Mouse (Mus musculus): ENCODE measurements around the gene Gpatch2. TPM values are rescaled to one million over a fixed set of nuclear protein-coding genes. Genes with fewer than 3 reads are reported as not detected.

Gene Gpatch2
- polyA plus RNA-seq, 1 experiment from 2014 or later, result 21.3 TPM

DNA sequence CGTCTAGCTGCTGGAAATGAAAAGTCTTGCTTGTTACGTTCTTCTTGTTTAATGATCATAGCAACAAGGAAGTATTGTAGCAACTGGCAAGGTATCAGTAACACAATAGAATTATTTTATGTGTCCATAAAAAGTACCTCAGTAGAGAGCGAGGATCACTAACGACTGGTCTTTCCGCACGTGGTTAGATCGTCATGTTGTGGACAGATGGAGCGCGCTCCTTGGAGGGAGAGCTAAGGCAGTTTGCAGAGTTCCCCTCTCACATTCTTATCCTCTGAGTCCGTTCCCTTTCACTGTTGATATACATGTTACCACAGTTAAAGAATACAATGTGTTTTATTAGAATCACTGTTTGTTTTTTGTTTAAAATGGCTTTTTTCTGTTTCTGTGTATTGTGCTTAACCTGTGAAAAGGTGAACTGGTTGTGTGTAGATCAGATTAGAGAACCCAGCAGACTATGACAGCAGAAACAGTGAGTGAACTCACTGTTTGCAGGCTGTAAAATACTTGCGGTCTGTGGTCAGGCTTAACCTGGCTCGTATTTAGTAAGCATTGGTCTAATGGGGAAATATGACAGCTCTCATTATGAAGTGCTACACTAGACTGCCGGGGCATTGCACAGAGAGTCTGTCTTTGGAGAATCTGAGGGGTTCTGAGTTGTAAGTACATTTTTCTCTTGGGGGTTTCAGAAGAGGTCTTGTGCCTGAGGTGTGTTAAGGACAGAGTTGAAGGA lies 13.3 kb downstream of the Gpatch2 start:
- Histone ChIP-seq H3K4me2 (no peak overlapping the region), H3K27ac (no peak overlapping the region), H3K36me3 (peaks cover 19% of the 10 kb centered on the region), H3K4me3 (no peak overlapping the region), H3K9ac (no peak overlapping the region), H3K27me3 (no peaks in the 10 kb centered on the region), H3K4me1 (replicated peaks) (no peaks in the 10 kb centered on the region), H3K9me3 (no peaks in the 10 kb centered on the region)
- 92% methylated on average over 13 of the region's 13 CpGs for WGBS
- ATAC-seq (ENCODE audit: low FRiP score), result no peak

DNA sequence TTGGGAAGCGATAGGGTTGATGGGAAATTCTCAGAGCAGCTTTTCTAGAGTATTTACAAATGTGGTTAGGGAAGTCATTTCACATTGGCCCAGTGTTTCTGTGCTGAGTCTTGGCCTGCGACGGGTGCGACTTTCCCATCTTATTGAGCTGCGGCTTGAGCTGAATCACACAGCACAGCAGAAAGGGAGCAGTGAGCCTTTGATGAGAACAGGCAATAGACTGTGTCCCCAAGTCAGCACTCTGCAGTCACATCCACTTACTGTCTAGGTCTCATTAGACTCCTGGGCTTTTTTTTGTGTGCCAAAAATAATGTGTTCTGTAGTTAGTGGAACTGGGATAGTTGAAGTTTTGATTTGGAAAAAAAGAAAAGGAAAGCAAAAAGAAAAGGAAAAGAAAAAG lies 14.9 kb downstream of the Gpatch2 start:
- H3K27me3 ChIP-seq, result no peaks in the 10 kb centered on the region
- H3K36me3 ChIP-seq, result peaks cover 22% of the 10 kb centered on the region
- no peak overlapping the region for H3K27ac ChIP-seq
- ATAC-seq (ENCODE audit: low FRiP score), result no peak
- no peak overlapping the region for H3K9ac ChIP-seq
- no peak overlapping the region for H3K4me3 ChIP-seq
- no peaks in the 10 kb centered on the region for H3K4me1 ChIP-seq (replicated peaks)
- WGBS, result 85% methylated on average over 5 of the region's 5 CpGs
- no peak overlapping the region for H3K4me2 ChIP-seq
- no peaks in the 10 kb centered on the region for H3K9me3 ChIP-seq

DNA sequence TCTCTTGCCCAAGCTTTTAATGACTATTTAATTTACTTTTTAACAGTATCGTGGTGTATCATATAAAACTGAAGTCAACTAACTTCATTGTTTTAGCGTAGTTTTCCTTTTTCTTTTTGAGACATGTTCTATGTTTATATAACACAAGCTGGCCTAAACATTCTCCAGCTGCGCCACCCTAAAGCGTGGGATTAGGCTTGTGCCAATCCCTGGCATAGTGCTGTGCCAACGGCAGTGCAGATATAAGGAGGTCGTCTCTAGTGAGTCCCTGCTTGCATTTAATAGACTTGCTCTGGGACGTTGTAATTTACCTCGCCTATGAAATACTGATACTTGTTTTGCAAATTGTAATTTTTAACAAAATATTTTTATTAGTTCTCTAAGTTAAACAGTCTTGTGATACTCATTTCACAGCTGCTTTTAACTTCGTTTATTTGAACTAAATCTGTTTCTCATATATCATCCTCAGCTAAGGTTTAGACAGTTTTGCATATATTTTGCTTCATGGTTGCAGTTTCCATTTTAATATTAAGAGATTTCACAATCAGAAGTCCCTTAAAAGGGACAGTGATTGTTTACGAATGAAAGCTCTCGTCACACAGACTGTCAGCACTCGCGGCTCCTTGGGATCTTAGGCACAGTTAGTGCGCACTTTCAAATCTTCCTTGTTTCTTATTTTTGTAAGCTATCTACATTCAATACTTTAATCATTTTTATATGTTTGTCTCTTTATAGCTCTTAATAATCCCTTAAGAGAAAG lies 17.1 kb downstream of the Gpatch2 start:
- Histone ChIP-seq H3K36me3 (peaks cover 12% of the 10 kb centered on the region), H3K9me3 (no peaks in the 10 kb centered on the region), H3K27ac (no peak overlapping the region), H3K27me3 (no peaks in the 10 kb centered on the region), H3K4me2 (no peak overlapping the region), H3K9ac (no peak overlapping the region), H3K4me1 (replicated peaks) (no peaks in the 10 kb centered on the region), H3K4me3 (no peak overlapping the region)
- ATAC-seq (ENCODE audit: low FRiP score), result no peak
- WGBS, result 87% methylated on average over 14 of the region's 14 CpGs

DNA sequence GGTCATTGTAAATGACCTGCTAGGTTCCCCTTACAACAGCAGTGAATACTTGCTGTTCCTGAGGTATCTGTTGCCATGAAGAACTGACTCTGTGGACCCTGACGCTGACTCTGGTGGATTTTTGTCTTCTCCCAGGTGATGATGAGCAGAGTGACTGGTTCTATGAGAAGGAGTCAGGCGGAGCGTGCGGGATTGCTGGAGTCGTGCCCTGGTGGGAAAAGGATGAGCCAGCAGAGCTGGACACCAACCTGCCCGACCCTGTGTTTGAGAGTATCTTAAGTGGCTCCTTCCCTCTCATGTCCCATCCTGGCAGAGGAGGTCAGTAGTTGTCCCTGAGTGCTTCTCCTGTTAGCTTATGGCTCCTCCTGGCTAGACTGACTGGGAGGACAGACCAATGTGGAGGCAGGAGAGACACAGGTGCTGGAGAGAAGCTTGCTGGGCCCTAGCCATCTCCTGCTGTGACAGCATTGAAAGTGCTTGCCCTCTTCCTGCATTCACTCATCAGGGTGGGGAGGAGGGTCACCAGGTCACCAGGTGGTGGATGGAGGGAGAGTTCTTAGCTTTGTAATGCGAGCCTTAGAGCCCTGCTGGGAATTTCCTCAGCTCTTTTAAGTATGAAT lies 17.8 kb downstream of the Gpatch2 start:
- WGBS, result 63% methylated on average over 7 of the region's 7 CpGs
- Histone ChIP-seq H3K4me1 (replicated peaks) (no peaks in the 10 kb centered on the region), H3K9me3 (no peaks in the 10 kb centered on the region), H3K9ac (no peak overlapping the region), H3K27ac (no peak overlapping the region), H3K4me3 (no peak overlapping the region), H3K36me3 (peaks cover 12% of the 10 kb centered on the region), H3K4me2 (no peak overlapping the region), H3K27me3 (no peaks in the 10 kb centered on the region)
- no peak for ATAC-seq (ENCODE audit: low FRiP score)

DNA sequence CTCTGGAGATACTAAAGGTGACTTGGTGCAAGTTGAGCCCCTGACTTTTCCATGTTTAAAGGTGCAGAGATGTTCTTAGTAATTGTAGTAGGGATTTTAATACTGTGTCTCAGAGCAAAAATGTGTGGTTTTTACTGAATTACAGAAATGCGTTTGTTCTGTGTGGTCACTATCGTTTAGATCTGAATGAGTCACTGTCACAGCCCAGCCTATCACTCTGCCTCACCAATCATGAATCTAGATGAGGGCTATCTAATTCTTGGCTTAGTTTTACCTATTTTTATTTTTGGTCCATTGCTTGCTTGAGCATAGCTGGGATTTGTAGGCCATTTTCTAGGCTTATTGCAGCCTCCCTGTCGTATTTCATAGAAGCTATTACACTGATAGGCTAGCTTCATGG lies 19.9 kb downstream of the Gpatch2 start:
- peaks cover 12% of the 10 kb centered on the region for H3K36me3 ChIP-seq
- no peak for ATAC-seq (ENCODE audit: low FRiP score)
- H3K27me3 ChIP-seq, result no peaks in the 10 kb centered on the region
- H3K4me3 ChIP-seq, result no peak overlapping the region
- no peaks in the 10 kb centered on the region for H3K4me1 ChIP-seq (replicated peaks)
- no peak overlapping the region for H3K27ac ChIP-seq
- no peak overlapping the region for H3K9ac ChIP-seq
- no peaks in the 10 kb centered on the region for H3K9me3 ChIP-seq
- H3K4me2 ChIP-seq, result no peak overlapping the region
- 93% methylated on average over 3 of the region's 3 CpGs for WGBS

DNA sequence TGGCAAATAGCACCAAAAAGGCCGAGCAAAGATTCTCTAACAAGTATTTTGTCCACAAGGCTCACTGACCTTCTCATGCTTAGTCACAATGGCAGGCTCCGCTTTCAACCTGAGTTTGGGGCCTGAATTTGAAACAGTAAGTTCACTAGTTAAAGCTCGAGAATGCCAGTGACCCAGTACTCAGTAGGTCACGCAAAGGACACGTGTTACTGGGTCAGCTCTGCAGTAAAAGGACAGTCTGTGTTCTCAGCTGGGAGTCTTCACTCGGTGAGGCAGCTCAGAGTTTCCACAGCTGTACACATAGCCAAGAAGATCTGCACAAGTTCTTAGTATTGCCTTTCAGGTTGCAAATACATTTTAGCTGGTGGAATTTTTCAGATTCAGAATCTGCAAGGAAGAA lies 21.0 kb downstream of the Gpatch2 start:
- H3K27me3 ChIP-seq, result no peaks in the 10 kb centered on the region
- 80% methylated on average over 6 of the region's 6 CpGs for WGBS
- no peak overlapping the region for H3K4me3 ChIP-seq
- no peak for ATAC-seq (ENCODE audit: low FRiP score)
- H3K4me1 ChIP-seq (replicated peaks), result no peaks in the 10 kb centered on the region
- peaks cover 12% of the 10 kb centered on the region for H3K36me3 ChIP-seq
- H3K4me2 ChIP-seq, result no peak overlapping the region
- no peaks in the 10 kb centered on the region for H3K9me3 ChIP-seq
- H3K9ac ChIP-seq, result no peak overlapping the region
- no peak overlapping the region for H3K27ac ChIP-seq

DNA sequence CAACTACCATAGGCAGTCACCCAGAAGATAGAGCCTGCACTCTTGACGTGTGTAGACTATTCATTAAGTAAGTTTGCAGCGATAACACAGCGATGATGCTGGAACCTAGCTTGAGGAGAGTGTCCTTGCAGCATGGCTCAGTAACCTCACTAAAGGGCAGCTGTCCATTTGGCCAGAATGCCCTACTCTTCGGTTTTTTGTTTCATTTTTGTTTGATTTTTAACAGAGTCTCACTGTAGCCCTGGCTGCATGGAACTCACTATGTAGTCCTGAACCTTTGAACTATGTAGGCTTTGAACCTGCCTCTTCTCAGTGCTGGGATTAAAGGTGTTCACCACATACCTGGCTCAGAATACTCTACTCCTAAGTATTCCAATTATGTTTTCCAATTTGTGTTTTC lies 22.8 kb downstream of the Gpatch2 start:
- H3K27ac ChIP-seq, result no peak overlapping the region
- 89% methylated on average over 4 of the region's 4 CpGs for WGBS
- H3K4me1 ChIP-seq (replicated peaks), result no peaks in the 10 kb centered on the region
- no peak overlapping the region for H3K9ac ChIP-seq
- no peaks in the 10 kb centered on the region for H3K9me3 ChIP-seq
- no peak overlapping the region for H3K4me2 ChIP-seq
- H3K4me3 ChIP-seq, result no peak overlapping the region
- peaks cover 10% of the 10 kb centered on the region for H3K36me3 ChIP-seq
- ATAC-seq (ENCODE audit: low FRiP score), result no peak
- no peaks in the 10 kb centered on the region for H3K27me3 ChIP-seq

DNA sequence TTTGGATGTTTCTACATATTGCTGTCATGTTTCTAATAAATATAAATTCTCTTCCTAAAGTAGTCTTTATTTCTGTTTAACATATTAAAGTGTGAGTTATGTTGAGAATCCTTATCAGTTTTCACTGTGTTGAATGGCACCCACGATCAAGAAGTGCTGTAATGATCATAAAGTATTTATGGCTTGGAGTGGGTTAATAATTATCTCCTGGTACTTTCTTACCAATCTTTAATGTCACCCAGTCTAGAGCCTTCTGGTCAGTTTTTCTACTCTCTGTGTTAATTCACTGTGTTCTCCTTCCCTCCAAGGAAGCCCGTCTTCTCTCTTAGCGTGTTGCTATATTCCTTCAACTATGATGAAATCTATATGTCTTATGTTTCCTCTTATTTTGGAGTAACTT lies 25.0 kb downstream of the Gpatch2 start:
- Histone ChIP-seq H3K9me3 (no peaks in the 10 kb centered on the region), H3K4me2 (no peak overlapping the region)
- 95% methylated on average over 3 of the region's 3 CpGs for WGBS

DNA sequence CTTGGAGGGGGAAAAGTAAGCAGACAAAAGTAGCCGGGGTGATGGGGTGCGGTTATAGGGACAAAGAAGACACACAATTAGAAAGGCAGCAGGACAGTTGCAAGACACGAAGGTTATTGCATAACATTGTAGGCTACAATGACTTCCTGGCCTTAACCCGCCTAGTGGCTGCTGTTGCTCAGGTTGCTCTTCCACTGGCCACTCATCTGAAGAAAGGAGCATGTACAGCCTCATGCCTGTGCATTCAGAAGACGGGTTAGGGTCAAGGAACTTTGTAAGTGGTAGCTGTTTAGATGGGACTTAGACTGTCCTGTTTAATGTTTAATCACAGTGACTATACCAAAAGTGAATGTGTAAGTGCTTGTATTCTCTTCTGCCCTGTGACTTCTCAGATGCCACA lies 26.0 kb downstream of the Gpatch2 start:
- H3K9ac ChIP-seq, result no peak overlapping the region
- peaks cover under 1% of the 10 kb centered on the region; the same call in 1 of the 2 replicates for H3K36me3 ChIP-seq
- no peaks in the 10 kb centered on the region for H3K9me3 ChIP-seq
- H3K4me3 ChIP-seq, result no peak overlapping the region
- H3K27ac ChIP-seq, result no peak overlapping the region
- H3K27me3 ChIP-seq, result no peaks in the 10 kb centered on the region
- no peak overlapping the region for H3K4me2 ChIP-seq
- no peaks in the 10 kb centered on the region for H3K4me1 ChIP-seq (replicated peaks)
- no peak for ATAC-seq (ENCODE audit: low FRiP score)
- WGBS, result 76% methylated on average over 5 of the region's 5 CpGs

More for the DNA sequence above, 25.0 kb downstream of the Gpatch2 start:
- H3K4me1 ChIP-seq (replicated peaks), result no peaks in the 10 kb centered on the region
- no peak overlapping the region for H3K27ac ChIP-seq
- no peak overlapping the region for H3K9ac ChIP-seq
- H3K36me3 ChIP-seq, result peaks cover 3% of the 10 kb centered on the region; the same call in 1 of the 2 replicates
- H3K27me3 ChIP-seq, result no peaks in the 10 kb centered on the region
- H3K4me3 ChIP-seq, result no peak overlapping the region
- no peak for ATAC-seq (ENCODE audit: low FRiP score)

DNA sequence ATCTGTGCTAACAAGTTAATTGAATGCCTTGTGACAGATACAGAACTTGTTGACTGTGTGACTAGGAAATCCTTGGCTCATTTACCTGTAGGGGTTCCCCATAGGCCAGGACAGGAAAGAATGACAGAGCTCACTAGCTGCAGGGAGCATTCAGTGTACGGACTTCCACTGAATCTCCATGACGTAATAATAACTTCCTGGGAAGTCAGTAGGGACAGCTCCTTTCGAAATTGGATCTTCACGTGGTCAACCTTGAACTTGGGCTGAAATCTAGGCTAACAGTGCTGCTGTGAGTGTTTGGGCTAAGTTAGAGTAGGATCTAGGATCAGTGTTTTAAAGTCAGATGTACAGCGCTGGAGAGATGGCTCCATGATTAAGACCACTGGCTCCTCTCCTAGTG lies 29.4 kb downstream of the Gpatch2 start:
- H3K9ac ChIP-seq, result no peak overlapping the region
- no peak overlapping the region for H3K4me3 ChIP-seq
- H3K27me3 ChIP-seq, result no peaks in the 10 kb centered on the region
- 85% methylated on average over 5 of the region's 5 CpGs for WGBS
- no peaks in the 10 kb centered on the region for H3K4me1 ChIP-seq (replicated peaks)
- H3K4me2 ChIP-seq, result no peak overlapping the region
- no peaks in the 10 kb centered on the region for H3K36me3 ChIP-seq
- no peak overlapping the region for H3K27ac ChIP-seq
- ATAC-seq (ENCODE audit: low FRiP score), result no peak
- no peaks in the 10 kb centered on the region for H3K9me3 ChIP-seq

DNA sequence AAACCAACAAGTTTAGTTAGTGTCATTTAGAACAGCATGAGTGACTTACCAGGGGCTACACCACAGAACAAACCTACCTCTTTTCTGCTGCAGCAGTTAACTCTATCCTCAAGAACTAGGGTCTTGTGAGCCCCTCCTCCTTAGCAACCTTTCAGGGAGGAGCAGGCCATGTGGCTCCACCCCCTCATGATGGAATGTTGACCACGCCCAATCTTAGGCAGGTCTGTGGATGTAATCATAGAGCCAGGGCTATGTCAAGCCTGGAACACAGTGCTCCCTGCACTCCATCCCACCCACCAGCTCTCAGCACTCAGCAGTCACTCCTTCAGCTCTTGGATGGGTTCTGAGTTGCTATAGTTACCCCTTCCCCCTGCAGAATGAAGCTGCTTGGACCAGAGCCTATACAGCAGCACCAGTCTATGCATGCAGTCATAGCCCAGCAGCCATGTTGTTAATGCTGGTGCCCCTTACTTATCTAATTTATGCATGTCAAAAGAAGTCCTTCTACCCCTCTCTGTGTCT lies 35.5 kb downstream of the Gpatch2 start:
- no peaks in the 10 kb centered on the region for H3K27me3 ChIP-seq
- no peaks in the 10 kb centered on the region for H3K4me1 ChIP-seq (replicated peaks)
- no peaks in the 10 kb centered on the region for H3K9me3 ChIP-seq
- 96% methylated on average over 1 of the region's 1 CpGs for WGBS
- no peak overlapping the region for H3K27ac ChIP-seq
- ATAC-seq (ENCODE audit: low FRiP score), result no peak
- no peak overlapping the region for H3K4me3 ChIP-seq
- H3K36me3 ChIP-seq, result no peaks in the 10 kb centered on the region
- H3K4me2 ChIP-seq, result no peak overlapping the region
- no peak overlapping the region for H3K9ac ChIP-seq

DNA sequence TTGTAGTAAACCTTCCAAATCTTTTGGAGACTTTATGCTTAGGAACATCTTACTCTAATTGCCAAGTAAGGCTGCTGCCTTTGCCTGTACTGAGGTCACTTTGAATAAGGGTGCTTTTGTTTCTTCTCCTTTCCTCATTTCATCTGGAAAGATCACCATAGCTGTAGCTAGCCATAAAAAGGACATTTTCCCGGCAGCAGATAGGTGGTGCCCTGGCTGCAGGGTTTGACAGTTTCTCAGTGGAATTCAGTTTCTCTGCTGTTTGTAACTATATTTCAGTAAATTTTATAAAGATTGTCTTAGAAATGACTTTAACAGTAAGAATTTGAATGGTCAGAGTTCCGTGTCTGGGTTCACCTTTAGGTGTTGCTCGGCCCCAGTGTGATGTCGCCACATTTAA lies 43.4 kb downstream of the Gpatch2 start:
- Histone ChIP-seq H3K4me2 (no peak overlapping the region), H3K9me3 (no peaks in the 10 kb centered on the region), H3K4me1 (replicated peaks) (peaks cover 20% of the 10 kb centered on the region), H3K9ac (no peak overlapping the region), H3K27me3 (no peaks in the 10 kb centered on the region), H3K4me3 (no peak overlapping the region), H3K36me3 (no peaks in the 10 kb centered on the region), H3K27ac (no peak overlapping the region)
- ATAC-seq (ENCODE audit: low FRiP score), result no peak
- WGBS, result 70% methylated on average over 4 of the region's 4 CpGs

Data from hindbrain, embryonic 13.5 days (tissue).